Comparison of ENCODE assay signal across 8 mouse cellular contexts in the genomic region with DNA sequence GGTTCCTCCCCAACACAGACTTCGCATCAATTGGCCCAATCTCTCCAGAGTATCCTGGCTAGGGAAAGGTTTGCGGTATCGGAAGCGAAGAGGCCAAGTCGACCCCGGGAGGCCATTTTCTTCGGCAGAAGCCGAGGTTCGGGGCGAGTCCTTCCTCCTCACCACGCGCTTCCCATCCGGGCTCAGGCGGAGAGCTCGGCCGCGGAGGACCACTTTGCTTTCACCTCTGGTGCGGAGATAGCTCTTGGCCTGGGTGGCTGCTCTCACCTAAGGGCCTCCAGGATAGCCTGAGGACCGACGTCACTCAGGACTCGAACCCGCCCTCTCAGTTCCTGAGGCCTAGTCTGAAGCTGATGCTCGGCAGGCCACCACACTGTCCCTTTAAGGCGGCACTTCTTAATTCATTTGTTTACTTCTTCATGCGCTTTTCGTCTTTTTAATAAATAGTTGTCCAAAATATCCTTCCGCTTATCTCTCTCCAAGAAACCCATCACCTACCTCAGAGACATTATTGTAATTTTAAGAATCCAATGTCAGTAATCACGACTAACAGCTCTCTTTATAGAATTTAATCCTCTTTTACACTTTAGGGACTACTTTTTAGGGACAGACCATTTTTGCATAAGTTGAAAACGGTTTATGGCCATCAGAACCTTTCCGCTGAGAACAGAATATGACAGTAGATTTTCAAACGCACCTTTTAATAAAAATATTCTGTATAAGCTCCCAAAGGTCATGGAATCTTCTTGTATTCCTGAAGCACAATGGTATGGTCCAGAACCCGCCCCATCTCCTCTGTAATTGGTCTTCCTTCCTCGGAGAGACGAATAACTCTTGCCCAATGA. TPM values are rescaled to one million over a fixed set of nuclear protein-coding genes. Genes with fewer than 3 reads are reported as not detected.
A peak's percentile ranks its signal among the peaks of the same experiment; 100 is the strongest.
DNase-seq lines count a peak whose midpoint lies in the region; ATAC-seq and TF ChIP-seq lines count a peak whose summit lies in the region.

No protein-coding gene starts in this region.

- H3K36me3 ChIP-seq in hindbrain, embryonic 12.5 days: no peaks in the 10 kb centered on the region

- TF ChIP-seq CTCF in Patski (IDR thresholded peaks at IDR 0.05): no peak

- H3K4me2 ChIP-seq in hindbrain, embryonic 12.5 days (replicated peaks): peak overlapping the region; percentile 80

- CTCF ChIA-PET in Patski (lab: Charles Lee): interaction anchor here (1.0 to 6.0 kb wide), 7 partner anchors 12 to 43 kb away, joined by 3 to 68 read pairs (median 4); a partner anchor contains a TSS

- peaks cover 40% of the 10 kb centered on the region for H3K4me1 ChIP-seq in hindbrain, embryonic 12.5 days

- ATAC-seq in Patski: peak; percentile 62
- ATAC-seq in hindbrain, embryonic 12.5 days (ENCODE audit: low FRiP score): peak; percentile 82

- H3K27me3 ChIP-seq in Patski: no peaks in the 10 kb centered on the region
- H3K27me3 ChIP-seq in hindbrain, embryonic 12.5 days: peaks cover 37% of the 10 kb centered on the region

- under 1% methylated on average over 34 of the region's 34 CpGs for WGBS in hindbrain, embryonic 12.5 days

- POLR2A ChIA-PET in Patski (lab: Charles Lee): interaction anchor here (0.5 to 7.3 kb wide), 9 partner anchors 12 to 72 kb away, joined by 3 to 86 read pairs (median 6); a partner anchor contains a TSS

- H3K9me3 ChIP-seq in hindbrain, embryonic 12.5 days (replicated peaks): no peaks in the 10 kb centered on the region

- peak overlapping the region; percentile 75 for H3K9ac ChIP-seq in hindbrain, embryonic 12.5 days

- H3K27ac ChIP-seq in hindbrain, embryonic 12.5 days: peak overlapping the region; percentile 88

- in situ Hi-C loops in Patski (cut with MboI; ENCODE audit: low pct_unique_long_range_greater_than_20kb): no loop called here

- H3K4me3 ChIP-seq in hindbrain, embryonic 12.5 days: peak overlapping the region; percentile 59

- DNase-seq in Patski (ENCODE audit: low read depth, low spot score): no peak
- DNase-seq in cerebellum, postnatal 10 days: peak; percentile 88 to 90
- peak; percentile 77 to 80 for DNase-seq in frontal cortex, postnatal 10 days (ENCODE audit: low spot score in 2 of 2)
- peak; percentile 68 to 74 for DNase-seq in layer of hippocampus, postnatal 25 days (ENCODE audit: extremely low spot score in 1 of 2, low spot score in 1 of 2)
- peak; percentile 91 for DNase-seq in lung, postnatal 36 days
- peak; percentile 83 for DNase-seq in right cerebral cortex, adult 18-20 months
- peak; percentile 82 for DNase-seq in urinary bladder, postnatal 14 days (ENCODE audit: low spot score)

RNA-seq across cellular contexts. Expression of a gene that starts 0.6 kb away (rescaled TPM):
- polyA plus RNA-seq in Patski (2021): 47.5 TPM
- 3.8 and 4.0 TPM in 2 replicates for polyA plus RNA-seq in hindbrain, embryonic 12.5 days (2016; fragmentation: Nextera tagmentation; extraction: Ambion mirVana)
- 10 to 100 TPM; 52.3 to 53.3 TPM for total RNA-seq in layer of hippocampus, postnatal 25 days (2021)

RNA-seq across cellular contexts. Expression of a gene that starts 13.9 kb away (rescaled TPM):
- 100 TPM for polyA plus RNA-seq in Patski (2021)
- 7.0 and 8.3 TPM in 2 replicates for polyA plus RNA-seq in hindbrain, embryonic 12.5 days (2016; fragmentation: Nextera tagmentation; extraction: Ambion mirVana)
- 10 to 100 TPM; 79.5 to 90.4 TPM for total RNA-seq in layer of hippocampus, postnatal 25 days (2021)

RNA-seq across cellular contexts. Expression of a gene that starts 13.9 kb away (rescaled TPM):
- polyA plus RNA-seq in Patski (2021): 56.1 TPM
- polyA plus RNA-seq in hindbrain, embryonic 12.5 days (2016; fragmentation: Nextera tagmentation; extraction: Ambion mirVana): 1.6 and 1.7 TPM in 2 replicates
- 10 to 100 TPM in 1 of 2 experiments, 1 to 10 TPM in 1; 9.1 to 10.2 TPM for total RNA-seq in layer of hippocampus, postnatal 25 days (2021)

RNA-seq across cellular contexts. Expression of a gene that starts 16.8 kb away (rescaled TPM):
- 20.6 TPM for polyA plus RNA-seq in Patski (2021)
- polyA plus RNA-seq in hindbrain, embryonic 12.5 days (2016; fragmentation: Nextera tagmentation; extraction: Ambion mirVana): 12.0 and 12.9 TPM in 2 replicates
- 10 to 100 TPM; 13.2 to 14.7 TPM for total RNA-seq in layer of hippocampus, postnatal 25 days (2021)

RNA-seq across cellular contexts. Expression of a gene that starts 55.5 kb away (rescaled TPM):
- polyA plus RNA-seq in Patski (2021): 22.4 TPM
- 1.4 and 1.6 TPM in 2 replicates for polyA plus RNA-seq in hindbrain, embryonic 12.5 days (2016; fragmentation: Nextera tagmentation; extraction: Ambion mirVana)
- total RNA-seq in layer of hippocampus, postnatal 25 days (2021): 100 to 1,000 TPM; 127 to 147 TPM

Comparison
In these comparisons a context has a peak if more than half of its experiments do, and no peak if none do; other contexts are left out.
1. RNA of a gene that starts 13.9 kb away (polyA plus RNA-seq): 100 TPM in Patski (single experiment); 7.0 to 8.3 TPM in hindbrain, embryonic 12.5 days; every median in the first group is over 10 times any median in the second.
2. RNA of a gene that starts 13.9 kb away (polyA plus RNA-seq): 56.1 TPM in Patski (single experiment); 1.6 to 1.7 TPM in hindbrain, embryonic 12.5 days; every median in the first group is over 10 times any median in the second.